Mouse (Mus musculus) cerebellum, postnatal 25 days (tissue): ENCODE measurements around the gene Thra.

ENCODE experiments used
- DNase-seq, 2 experiments: peaks; one replicate each; pipeline ENCODE4 v3.0.0; 2021; ENCODE audit warnings: mixed read lengths in 2 of 2

Gene Thra

DNA sequence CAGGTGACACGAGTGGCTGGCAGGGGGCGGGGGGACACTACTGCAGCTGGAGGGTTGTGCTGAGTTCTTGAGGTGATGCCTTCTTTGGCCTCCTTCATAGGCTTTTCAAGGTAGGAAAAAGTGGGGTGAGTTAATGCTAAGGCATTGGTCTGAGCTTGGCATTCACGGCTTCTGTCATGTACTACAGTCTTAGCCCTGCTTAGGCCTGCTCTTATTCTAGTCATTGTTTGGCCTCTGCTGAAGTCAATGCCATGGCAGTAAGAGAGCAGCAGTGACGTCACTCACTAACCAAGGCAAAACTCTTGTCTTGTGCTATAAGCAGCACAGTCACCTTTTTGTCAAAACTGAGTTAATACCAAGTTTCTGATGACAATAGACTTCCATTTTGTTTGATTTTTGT, 57.5 kb downstream of the Thra start:
- DNase-seq: no peak

DNA sequence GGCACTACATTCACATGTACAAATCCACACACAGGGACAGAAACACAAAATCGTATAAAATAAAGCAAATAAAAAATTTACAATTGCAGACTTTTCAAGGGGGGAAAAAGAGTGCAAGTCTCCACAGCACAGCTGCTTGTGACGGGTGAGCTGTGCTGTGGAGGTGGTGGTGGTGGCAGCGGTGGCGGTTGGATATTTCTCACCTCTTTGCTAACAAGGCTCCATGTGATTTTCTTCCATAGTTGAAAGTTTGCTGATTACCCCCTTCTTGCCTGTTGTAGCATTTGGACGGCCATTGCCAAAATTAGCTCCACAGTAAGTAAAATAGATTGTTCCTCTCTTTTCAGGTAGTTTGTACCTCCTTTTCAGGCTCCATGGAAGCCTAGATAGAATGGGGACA, 64.2 kb downstream of the Thra start, which contains the start of gene Casc3:
Gene Casc3 (plus strand): TSS at position 301 of the 400 bp plus-strand sequence.
- no peak for DNase-seq

DNA sequence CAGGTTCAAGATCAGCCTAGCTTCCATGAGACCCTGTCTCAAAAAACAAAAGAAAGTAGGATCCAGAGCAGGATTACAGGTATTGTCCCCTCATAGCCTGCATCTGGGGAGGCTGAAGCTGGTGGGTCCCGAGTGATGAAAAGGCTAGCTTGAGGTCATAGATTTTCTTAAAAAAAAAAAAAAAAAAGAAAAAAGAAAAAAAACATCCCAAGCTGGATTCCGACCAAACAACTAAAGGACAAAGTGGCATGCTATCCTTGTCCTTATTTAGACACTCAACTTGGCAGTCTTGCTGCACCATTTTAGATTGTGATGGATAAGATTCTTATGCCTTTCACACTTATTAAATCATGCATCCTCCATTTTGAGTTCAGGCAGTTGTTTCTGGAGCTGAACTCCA, 68.0 kb downstream of the Thra start:
- DNase-seq: no peak

DNA sequence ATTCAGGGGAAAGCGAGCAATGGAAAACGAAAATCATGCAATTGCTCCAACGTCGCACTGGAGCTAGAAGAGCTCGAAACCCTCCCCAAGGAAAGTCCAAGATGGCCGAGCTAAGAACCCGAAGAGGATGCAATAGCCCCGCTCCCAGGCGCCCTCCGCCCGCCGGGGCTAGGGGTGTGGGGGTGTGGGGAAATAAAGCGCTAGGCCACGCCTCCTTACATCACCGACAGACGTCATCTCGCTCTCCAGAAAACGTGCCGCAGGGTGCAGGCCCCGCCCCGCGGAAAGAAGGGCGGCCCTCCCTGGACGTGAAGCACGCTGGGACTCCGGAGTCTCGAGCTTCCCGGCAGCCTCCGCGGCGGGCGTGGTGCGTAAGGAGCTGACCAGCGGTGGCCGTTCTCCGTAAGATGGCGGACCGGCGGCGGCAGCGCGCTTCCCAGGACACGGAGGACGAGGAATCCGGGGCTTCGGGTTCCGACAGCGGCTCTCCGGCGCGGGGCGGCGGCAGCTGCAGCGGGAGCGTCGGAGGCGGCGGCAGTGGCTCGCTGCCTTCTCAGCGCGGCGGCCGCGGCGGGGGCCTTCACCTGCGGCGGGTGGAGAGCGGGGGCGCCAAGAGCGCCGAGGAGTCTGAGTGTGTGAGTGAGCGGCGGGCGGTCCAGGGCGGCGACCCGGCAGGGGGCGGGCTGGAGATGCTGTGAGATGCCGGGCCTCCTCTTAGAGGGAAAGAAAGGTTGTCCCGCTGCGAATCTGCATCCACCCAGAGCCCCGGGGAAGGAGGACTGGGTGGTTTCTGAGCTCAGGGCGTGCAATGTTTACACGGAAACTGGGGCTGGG, 69.2 kb downstream of the Thra start:
- peak; percentile 99 for DNase-seq

DNA sequence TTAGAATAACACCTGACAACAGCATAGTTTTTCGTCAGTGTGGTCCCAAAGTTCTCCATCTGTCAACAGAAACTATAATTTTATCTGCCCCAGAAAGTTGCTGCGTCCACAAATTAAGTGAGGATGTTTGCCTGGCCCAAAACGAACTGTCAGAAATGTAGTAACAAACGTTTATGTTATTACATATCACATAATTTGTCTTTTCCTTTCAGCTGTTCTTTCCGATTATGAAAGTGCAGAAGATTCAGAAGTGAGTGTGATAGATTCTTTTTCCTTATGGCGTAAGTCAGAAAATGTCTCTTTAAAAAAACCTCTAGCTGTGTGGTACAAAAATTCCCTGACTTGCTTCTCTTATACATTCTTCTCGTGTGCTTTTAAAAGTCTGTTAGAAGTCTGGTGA, 70.2 kb downstream of the Thra start:
- DNase-seq: no peak

DNA sequence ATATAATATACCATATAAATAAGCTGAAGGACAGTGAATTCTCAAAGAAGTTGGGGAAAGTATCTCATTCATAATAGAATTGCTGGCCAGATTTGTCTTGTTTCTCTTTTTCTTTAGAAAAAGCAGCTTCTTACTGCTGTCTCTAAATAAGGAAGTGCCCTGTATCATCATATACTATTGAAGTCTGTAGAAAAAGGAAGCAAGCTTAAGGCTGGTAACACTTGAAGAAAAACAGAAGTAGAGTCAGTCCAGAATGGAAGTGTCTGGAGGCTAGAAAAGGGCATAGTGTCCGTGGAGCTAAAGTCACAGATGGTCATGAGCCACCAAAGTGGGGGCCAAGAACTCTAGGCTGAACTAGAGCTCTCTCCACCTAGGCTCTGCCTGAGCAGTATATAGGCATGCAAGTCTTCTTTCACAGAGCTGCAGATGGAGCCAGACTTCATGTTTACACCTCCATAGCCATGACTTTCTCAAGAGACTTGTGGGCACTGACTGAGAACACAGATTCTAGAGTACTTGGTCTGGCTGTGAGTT, 76.3 kb downstream of the Thra start:
- DNase-seq: no peak
